Comparison of ENCODE assay signal across 8 mouse cellular contexts in genomic region chr17:46454539-46454938, GRCm38 (mm10). TPM values are rescaled to one million over a fixed set of nuclear protein-coding genes. Genes with fewer than 3 reads are reported as not detected.
DNase-seq lines count a peak whose midpoint lies in the region; ATAC-seq and TF ChIP-seq lines count a peak whose summit lies in the region.

No protein-coding gene starts in this region.

- H3K4me1 ChIP-seq in lung, postnatal 0 days (ENCODE audit: insufficient read depth, low read depth, low read length): peaks cover 7% of the 10 kb centered on the region; the same call in 1 of the 2 replicates
- H3K4me1 ChIP-seq in forebrain, postnatal 0 days (ENCODE audit: insufficient read depth): peaks cover 5% of the 10 kb centered on the region; the same call in 1 of the 2 replicates
- H3K4me1 ChIP-seq in liver, embryonic 12.5 days: peaks cover 16% of the 10 kb centered on the region
- H3K4me1 ChIP-seq in stomach, embryonic 15.5 days: peaks cover 31% of the 10 kb centered on the region

- no peaks in the 10 kb centered on the region for H3K9me3 ChIP-seq in lung, postnatal 0 days (ENCODE audit: low read length)
- H3K9me3 ChIP-seq in forebrain, postnatal 0 days (ENCODE audit: low read length): no peaks in the 10 kb centered on the region
- H3K9me3 ChIP-seq in liver, embryonic 12.5 days (replicated peaks): no peaks in the 10 kb centered on the region
- no peaks in the 10 kb centered on the region for H3K9me3 ChIP-seq in stomach, embryonic 15.5 days

- 2% methylated on average over 9 of the region's 9 CpGs for WGBS in lung, postnatal 0 days
- 2% methylated on average over 9 of the region's 9 CpGs for WGBS in forebrain, postnatal 0 days
- WGBS in liver, embryonic 12.5 days (ENCODE audit: insufficient replicate concordance): 5% methylated on average over 9 of the region's 9 CpGs
- WGBS in stomach, embryonic 15.5 days: under 1% methylated on average over 9 of the region's 9 CpGs

- no peak for DNase-seq in lung, postnatal 0 days (ENCODE audit: low spot score)
- no peak for DNase-seq in lung, adult 18-20 months
- peak; percentile 32 for DNase-seq in forebrain, postnatal 0 days
- DNase-seq in adrenal gland, adult (ENCODE audit: inconsistent age in 2 of 2, low spot score in 1 of 2): no peak
- DNase-seq in adipocyte (ENCODE audit: low spot score): no peak
- no peak for DNase-seq in spleen, postnatal 10 days (ENCODE audit: low spot score in 2 of 2)

- H3K27ac ChIP-seq in lung, postnatal 0 days (ENCODE audit: low read length): no peak overlapping the region
- no peak overlapping the region for H3K27ac ChIP-seq in forebrain, postnatal 0 days (ENCODE audit: low read depth, low read length)
- no peak overlapping the region for H3K27ac ChIP-seq in liver, embryonic 12.5 days
- no peak overlapping the region for H3K27ac ChIP-seq in stomach, embryonic 15.5 days

- TF ChIP-seq EP300 in lung, postnatal 0 days (IDR thresholded peaks at IDR 0.05): no peak

- no peak for ATAC-seq in lung, postnatal 0 days
- ATAC-seq in forebrain, postnatal 0 days: peak; percentile 40
- ATAC-seq in liver, embryonic 12.5 days: no peak
- ATAC-seq in stomach, embryonic 15.5 days (ENCODE audit: insufficient read depth, low FRiP score, low read depth): no peak

- peaks cover 29% of the 10 kb centered on the region; the same call in 1 of the 2 replicates for H3K27me3 ChIP-seq in lung, postnatal 0 days (replicated peaks; ENCODE audit: insufficient read depth, low read length)
- no peaks in the 10 kb centered on the region for H3K27me3 ChIP-seq in forebrain, postnatal 0 days (ENCODE audit: insufficient read depth, low read length)
- H3K27me3 ChIP-seq in liver, embryonic 12.5 days (replicated peaks): peaks cover 92% of the 10 kb centered on the region
- peaks cover 62% of the 10 kb centered on the region for H3K27me3 ChIP-seq in stomach, embryonic 15.5 days (replicated peaks)

- H3K9ac ChIP-seq in lung, postnatal 0 days (replicated peaks; ENCODE audit: low read depth): no peak overlapping the region
- H3K9ac ChIP-seq in forebrain, postnatal 0 days: peak overlapping the region; percentile 2; the same call in 1 of the 2 replicates
- H3K9ac ChIP-seq in liver, embryonic 12.5 days: no peak overlapping the region
- H3K9ac ChIP-seq in stomach, embryonic 15.5 days: no peak overlapping the region

- H3K4me3 ChIP-seq in lung, postnatal 0 days (ENCODE audit: low read depth, low read length): peak overlapping the region; percentile 35; the same call in 1 of the 2 replicates
- peak overlapping the region; percentile 29 for H3K4me3 ChIP-seq in forebrain, postnatal 0 days (ENCODE audit: low read depth, low read length)
- peak overlapping the region; percentile 6 for H3K4me3 ChIP-seq in liver, embryonic 12.5 days
- H3K4me3 ChIP-seq in stomach, embryonic 15.5 days (replicated peaks): peak overlapping the region; percentile 41

- TF ChIP-seq CTCF in lung, postnatal 0 days (IDR thresholded peaks at IDR 0.05): no peak
- TF ChIP-seq CTCF in forebrain, postnatal 0 days (IDR thresholded peaks at IDR 0.05; ENCODE audit: low read depth): no peak

- no peaks in the 10 kb centered on the region for H3K36me3 ChIP-seq in lung, postnatal 0 days (ENCODE audit: insufficient read depth, low read length)
- H3K36me3 ChIP-seq in forebrain, postnatal 0 days (ENCODE audit: insufficient read depth): peaks cover 15% of the 10 kb centered on the region
- no peaks in the 10 kb centered on the region for H3K36me3 ChIP-seq in liver, embryonic 12.5 days
- no peaks in the 10 kb centered on the region for H3K36me3 ChIP-seq in stomach, embryonic 15.5 days

- peak overlapping the region; percentile 66 for H3K4me2 ChIP-seq in lung, postnatal 0 days (replicated peaks; ENCODE audit: low read depth, low read length)
- H3K4me2 ChIP-seq in forebrain, postnatal 0 days (ENCODE audit: low read depth): peak overlapping the region; percentile 58
- H3K4me2 ChIP-seq in liver, embryonic 12.5 days: peak overlapping the region; percentile 60
- H3K4me2 ChIP-seq in stomach, embryonic 15.5 days: peak overlapping the region; percentile 89

RNA-seq across cellular contexts. Expression of gene Slc22a7, which starts 16.3 kb away (rescaled TPM):
- not detected in 2 replicates for polyA plus RNA-seq in lung, postnatal 0 days (2015; fragmentation: Nextera tagmentation; extraction: Ambion mirVana)
- total RNA-seq in forebrain, postnatal 0 days (2014; rRNA removed): 0.24 TPM in 1 of 2 replicates, not detected in the other
- polyA plus RNA-seq in forebrain, postnatal 0 days (2015; fragmentation: Nextera tagmentation; extraction: Ambion mirVana): 0.11 and 0.13 TPM in 2 replicates
- polyA plus RNA-seq in liver, embryonic 12.5 days (2016; fragmentation: Nextera tagmentation; extraction: Ambion mirVana): not detected in 2 replicates
- polyA plus RNA-seq in stomach, embryonic 15.5 days (2015; fragmentation: Nextera tagmentation; extraction: Ambion mirVana): not detected in 2 replicates

RNA-seq across cellular contexts. Expression of gene Crip3, which starts 25.8 kb away (rescaled TPM):
- polyA plus RNA-seq in lung, postnatal 0 days (2015; fragmentation: Nextera tagmentation; extraction: Ambion mirVana): 0.76 and 0.81 TPM in 2 replicates
- total RNA-seq in forebrain, postnatal 0 days (2014; rRNA removed): 0.52 and 1.1 TPM in 2 replicates
- polyA plus RNA-seq in forebrain, postnatal 0 days (2015; fragmentation: Nextera tagmentation; extraction: Ambion mirVana): 2.8 and 4.3 TPM in 2 replicates
- 0.25 TPM in 1 of 2 replicates, not detected in the other for polyA plus RNA-seq in liver, embryonic 12.5 days (2016; fragmentation: Nextera tagmentation; extraction: Ambion mirVana)
- polyA plus RNA-seq in stomach, embryonic 15.5 days (2015; fragmentation: Nextera tagmentation; extraction: Ambion mirVana): 1.3 and 1.9 TPM in 2 replicates

RNA-seq across cellular contexts. Expression of gene Ttbk1, which starts 32.9 kb away (rescaled TPM):
- polyA plus RNA-seq in lung, postnatal 0 days (2015; fragmentation: Nextera tagmentation; extraction: Ambion mirVana): 0.04 TPM in 1 of 2 replicates, not detected in the other
- total RNA-seq in forebrain, postnatal 0 days (2014; rRNA removed): 32.3 and 36.5 TPM in 2 replicates
- 4.2 and 5.6 TPM in 2 replicates for polyA plus RNA-seq in forebrain, postnatal 0 days (2015; fragmentation: Nextera tagmentation; extraction: Ambion mirVana)
- 0.02 and 0.11 TPM in 2 replicates for polyA plus RNA-seq in liver, embryonic 12.5 days (2016; fragmentation: Nextera tagmentation; extraction: Ambion mirVana)
- polyA plus RNA-seq in stomach, embryonic 15.5 days (2015; fragmentation: Nextera tagmentation; extraction: Ambion mirVana): 0.27 and 0.31 TPM in 2 replicates

RNA-seq across cellular contexts. Expression of gene Dnph1, which starts 42.0 kb away (rescaled TPM):
- 2.8 and 4.2 TPM in 2 replicates for polyA plus RNA-seq in lung, postnatal 0 days (2015; fragmentation: Nextera tagmentation; extraction: Ambion mirVana)
- 5.9 and 6.1 TPM in 2 replicates for total RNA-seq in forebrain, postnatal 0 days (2014; rRNA removed)
- polyA plus RNA-seq in forebrain, postnatal 0 days (2015; fragmentation: Nextera tagmentation; extraction: Ambion mirVana): 14.9 and 16.1 TPM in 2 replicates
- polyA plus RNA-seq in liver, embryonic 12.5 days (2016; fragmentation: Nextera tagmentation; extraction: Ambion mirVana): 38.5 and 39.3 TPM in 2 replicates
- polyA plus RNA-seq in stomach, embryonic 15.5 days (2015; fragmentation: Nextera tagmentation; extraction: Ambion mirVana): 47.7 and 49.7 TPM in 2 replicates
